Mouse (Mus musculus) MEL (cell line): Measurements from ENCODE around the gene Gckr.
A peak's percentile ranks its signal among the peaks of the same experiment; 100 is the strongest.

ENCODE experiments used
- CHD2 ChIP-seq: IDR thresholded peaks from 2 replicates; pipeline ENCODE4 v1.6.1; 2011; ENCODE audit warnings: low read length, improper control_type of control experiment
- CTCF ChIP-seq, 3 experiments: IDR thresholded peaks in 2 of 3; conservative IDR thresholded peaks in 1 of 3; 2 replicates each; pipeline ENCODE4 v1.5.1; 2011 to 2012; ENCODE audit warnings: low read length in 3 of 3, low read depth in 2 of 3, mild to moderate bottlenecking in 2 of 3, improper control_type of control experiment in 1 of 3, inconsistent platforms in 1 of 3, mixed read lengths in 1 of 3, moderate library complexity in 1 of 3; ENCODE audit not compliant: control insufficient read depth in 1 of 3, insufficient read depth in 1 of 3, poor library complexity in 1 of 3, severe bottlenecking in 1 of 3
- E2F4 ChIP-seq: IDR thresholded peaks from 2 replicates; pipeline ENCODE4 v1.6.1; 2011; ENCODE audit warnings: low read depth, low read length, improper control_type of control experiment, borderline replicate concordance
- ETS1 ChIP-seq: IDR thresholded peaks from 2 replicates; pipeline ENCODE4 v1.6.1; 2012; ENCODE audit warnings: low read depth, mild to moderate bottlenecking, inconsistent platforms, low read length, improper control_type of control experiment, moderate library complexity
- GATA1 ChIP-seq: IDR thresholded peaks from 2 replicates; pipeline ENCODE4 v1.6.1; 2011; ENCODE audit warnings: low read depth, low read length, improper control_type of control experiment
- HCFC1 ChIP-seq: IDR thresholded peaks from 2 replicates; pipeline ENCODE4 v1.6.1; 2012; ENCODE audit warnings: low read depth, mild to moderate bottlenecking, inconsistent platforms, low read length, improper control_type of control experiment, moderate library complexity
- MYB ChIP-seq: IDR thresholded peaks from 2 replicates; pipeline ENCODE4 v1.6.1; 2011; ENCODE audit warnings: mild to moderate bottlenecking, low read depth, low read length, improper control_type of control experiment
- MYC ChIP-seq: IDR thresholded peaks from 2 replicates; pipeline ENCODE4 v1.6.1; 2011; ENCODE audit warnings: low read depth, mild to moderate bottlenecking, low read length, improper control_type of control experiment, moderate library complexity
- POLR2A ChIP-seq, 2 experiments: IDR thresholded peaks; 2 replicates each; pipeline ENCODE4 v1.6.1; 2011 to 2012; ENCODE audit warnings: low read length in 2 of 2, mild to moderate bottlenecking in 2 of 2, control low read depth in 1 of 2, improper control_type of control experiment in 1 of 2, low read depth in 1 of 2, moderate library complexity in 1 of 2; ENCODE audit not compliant: control insufficient read depth in 1 of 2, insufficient read depth in 1 of 2, poor library complexity in 1 of 2
- RCOR1 ChIP-seq: IDR thresholded peaks from 2 replicates; pipeline ENCODE4 v1.6.1; 2012; ENCODE audit warnings: low read depth, mild to moderate bottlenecking, inconsistent platforms, low read length, improper control_type of control experiment
- UBTF ChIP-seq: IDR thresholded peaks from 2 replicates; pipeline ENCODE4 v1.6.1; 2012; ENCODE audit warnings: low read depth, mild to moderate bottlenecking, inconsistent platforms, low read length, improper control_type of control experiment, moderate library complexity, borderline replicate concordance; ENCODE audit not compliant: insufficient read depth
- ZC3H11A ChIP-seq: IDR thresholded peaks from 2 replicates; pipeline ENCODE4 v1.6.1; 2012; ENCODE audit warnings: low read depth, mild to moderate bottlenecking, inconsistent platforms, low read length, improper control_type of control experiment
- ZMIZ1 ChIP-seq: IDR thresholded peaks from 2 replicates; pipeline ENCODE4 v1.6.1; 2012; ENCODE audit warnings: low read depth, mild to moderate bottlenecking, inconsistent platforms, low read length, improper control_type of control experiment, moderate library complexity
- ZNF384 ChIP-seq: IDR thresholded peaks from 2 replicates; pipeline ENCODE4 v1.6.1; 2012; ENCODE audit warnings: low read depth, mild to moderate bottlenecking, inconsistent platforms, low read length, improper control_type of control experiment

- TF ChIP-seq ZC3H11A (peak; percentile 55), MYB (no peak), CTCF (IDR thresholded peaks at IDR 0.05 in 2 of 3, conservative IDR thresholded peaks at IDR 0.05 in 1 of 3; ENCODE audit: control insufficient read depth in 1 of 3, insufficient read depth in 1 of 3, low read depth in 2 of 3, low read length in 3 of 3, poor library complexity in 1 of 3, severe bottlenecking in 1 of 3) (peak; percentile 50 to 73 (median 66)), CHD2 (no peak), RCOR1 (no peak), E2F4 (no peak), POLR2A (IDR thresholded peaks at IDR 0.05; ENCODE audit: control insufficient read depth in 1 of 2, insufficient read depth in 1 of 2, low read depth in 1 of 2, low read length in 2 of 2, poor library complexity in 1 of 2) (no peak), ZMIZ1 (no peak), ZNF384 (no peak), HCFC1 (no peak), ETS1 (no peak), UBTF (no peak), GATA1 (no peak), MYC (no peak)
Observed at GRCm38 (mm10) chr5:31328255-31328654, 31.0 kb downstream of the Gckr start.
